Mouse (Mus musculus): ENCODE data around the gene Olfr495.

DNA sequence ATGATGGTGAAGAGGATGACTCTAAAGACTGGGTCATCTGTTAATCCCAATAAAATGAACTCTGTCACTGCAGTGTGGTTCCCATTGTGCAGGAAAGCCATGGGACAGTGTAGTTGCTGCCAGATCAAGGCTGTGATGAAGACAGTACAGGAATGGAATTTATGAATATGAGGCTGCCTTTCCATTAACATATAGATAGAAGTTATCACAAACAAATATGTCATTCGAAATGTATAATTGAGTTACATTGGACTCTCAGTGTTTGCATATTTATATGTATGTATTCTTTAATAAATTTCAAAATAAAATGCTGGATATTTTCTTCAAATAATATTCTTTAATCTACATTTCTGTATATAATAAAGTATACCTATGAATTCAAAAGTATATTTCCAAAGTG, 46.1 kb upstream of the Olfr495 start, which contains the start of gene Olfr493:
- no peak for TF ChIP-seq CTCF (IDR thresholded peaks at IDR 0.05; ENCODE audit: borderline replicate concordance, extremely low read depth, insufficient read depth, insufficient read length)
- TF ChIP-seq POLR2A (IDR thresholded peaks at IDR 0.05; ENCODE audit: borderline replicate concordance, extremely low read depth, insufficient read depth, insufficient read length, poor library complexity, severe bottlenecking), result no peak
